Mouse (Mus musculus): Measurements from ENCODE around the gene Rplp0.

The Rplp0 gene

DNA sequence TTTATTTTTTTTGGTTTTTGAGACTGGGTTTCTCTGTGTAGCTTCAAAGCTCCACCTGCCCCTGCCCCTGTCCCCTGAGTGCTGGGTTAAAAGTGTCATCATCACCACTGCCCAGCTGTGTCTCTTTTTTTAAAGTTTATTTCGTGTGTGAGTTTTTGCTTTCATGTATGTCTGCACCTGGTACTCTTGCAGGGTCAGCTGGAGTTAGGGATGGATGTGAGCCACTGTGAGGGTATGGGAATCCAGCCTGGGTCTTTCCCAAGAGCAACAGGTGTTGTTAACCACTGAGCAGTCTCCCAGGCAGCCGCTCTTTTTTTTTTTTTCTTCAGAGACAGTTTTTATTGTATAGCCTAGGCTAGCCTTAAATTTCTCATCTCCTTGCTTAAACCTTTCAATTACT is 27.5 kb downstream of the Rplp0 start:
- no peak for DNase-seq

DNA sequence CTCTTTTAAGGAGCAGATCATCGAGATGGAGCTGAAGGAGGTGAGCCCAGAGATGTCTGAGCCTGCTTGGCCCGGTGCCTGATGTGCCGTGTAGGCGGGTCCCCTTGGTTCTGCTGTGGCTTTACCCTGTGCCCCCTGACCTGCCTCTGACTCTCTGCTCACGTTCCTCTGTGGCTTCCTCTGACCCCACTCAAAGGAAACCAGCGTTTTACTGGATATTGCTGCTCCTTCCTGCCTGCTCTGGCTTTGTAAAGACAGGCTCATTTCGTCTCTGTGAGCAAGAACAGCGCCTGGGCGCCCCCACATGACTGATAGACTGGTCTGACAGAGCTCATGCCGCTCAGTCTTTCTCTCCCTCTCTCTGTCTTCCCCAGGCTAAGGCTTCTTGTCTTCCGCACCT is 31.8 kb downstream of the Rplp0 start:
- no peak for DNase-seq

DNA sequence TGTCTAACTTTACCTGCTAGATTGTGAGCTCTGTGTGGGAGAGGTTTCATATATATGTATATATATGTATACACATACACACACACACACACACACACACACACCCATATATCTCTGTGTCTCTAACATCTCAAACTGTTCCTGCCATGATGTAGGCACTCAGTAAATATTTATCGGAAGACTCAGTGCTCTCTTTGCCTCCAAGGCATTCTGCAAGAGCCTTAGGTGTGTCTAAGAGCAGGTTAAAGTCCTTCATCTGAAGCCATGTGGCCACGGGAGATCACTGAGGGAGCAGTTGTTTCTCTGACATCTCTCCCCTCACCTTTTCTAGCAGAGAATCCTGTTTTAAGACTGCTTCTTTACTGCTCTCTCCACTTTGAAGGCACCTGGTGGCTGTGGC is 32.2 kb downstream of the Rplp0 start:
- DNase-seq, result no peak

DNA sequence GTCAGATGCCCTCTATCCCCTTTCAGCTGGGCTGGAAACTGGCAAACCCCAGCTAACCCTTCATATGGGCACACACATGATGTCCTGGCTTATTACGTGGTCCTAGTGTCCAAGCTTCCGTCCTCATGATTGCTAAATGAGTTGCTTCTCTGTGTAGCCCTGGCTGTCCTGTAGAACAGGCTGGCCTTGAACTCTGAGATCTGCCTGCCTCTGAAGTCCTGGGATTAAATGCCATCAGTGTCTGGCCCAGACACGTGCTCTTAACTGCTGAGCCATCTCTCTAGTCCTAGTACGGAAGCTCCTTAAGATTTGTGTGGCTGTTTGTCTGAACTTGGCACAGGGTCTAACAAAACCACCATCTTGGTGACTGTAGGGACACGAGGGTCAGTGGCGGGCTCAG is 44.3 kb downstream of the Rplp0 start:
- DNase-seq, result no peak

DNA sequence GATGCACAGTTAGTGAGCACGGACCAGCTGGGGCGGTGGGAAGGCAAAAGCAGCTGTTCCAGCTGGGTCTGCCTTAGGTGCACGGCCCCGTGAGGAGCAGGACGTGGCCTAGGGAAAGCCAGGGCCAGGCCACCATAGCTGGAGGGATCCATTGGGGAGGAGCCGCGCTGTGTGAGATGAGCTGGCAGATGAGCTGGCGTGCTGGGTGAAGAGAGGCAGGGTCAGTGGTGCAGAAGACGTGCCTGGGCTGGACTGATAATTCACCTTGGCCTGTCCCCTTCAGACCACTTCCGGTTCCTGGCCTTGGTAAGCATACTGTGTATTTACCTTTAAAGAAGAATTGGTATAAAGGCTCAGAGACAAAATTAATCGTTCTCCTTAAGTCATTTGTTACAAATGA is 52.3 kb downstream of the Rplp0 start:
- no peak for DNase-seq
